Mouse (Mus musculus) midbrain, embryonic 12.5 days (tissue): Measurements from ENCODE around the gene Synj1. TPM values are rescaled to one million over a fixed set of nuclear protein-coding genes. Genes with fewer than 3 reads are reported as not detected.
A peak's percentile ranks its signal among the peaks of the same experiment; 100 is the strongest.

Experiments
- ATAC-seq: fragments of 200-750 bp; cut with Nextera tagmentation; 2 replicates; pipeline ENCODE4 v1.8.0; 2017; ENCODE audit warnings: low read depth, moderate TSS enrichment, moderate library complexity; ENCODE audit not compliant: low FRiP score
- H3K27ac ChIP-seq: fragments of 300-500 bp; sonication (generic); replicated peaks from 2 replicates; pipeline ENCODE4 v1.5.1; 2016; ENCODE audit warnings: mild to moderate bottlenecking
- H3K27me3 ChIP-seq: fragments of 300-500 bp; sonication (generic); 2 replicates; pipeline ENCODE4 v1.6.1; 2016; ENCODE audit warnings: mild to moderate bottlenecking
- H3K36me3 ChIP-seq: fragments of 300-500 bp; sonication (generic); 2 replicates; pipeline ENCODE4 v1.6.1; 2016
- H3K4me1 ChIP-seq: fragments of 300-500 bp; sonication (generic); 2 replicates; pipeline ENCODE4 v1.6.1; 2016
- H3K4me2 ChIP-seq: fragments of 300-500 bp; sonication (generic); replicated peaks from 2 replicates; pipeline ENCODE4 v1.6.1; 2016; ENCODE audit warnings: mild to moderate bottlenecking, moderate library complexity
- H3K4me3 ChIP-seq: fragments of 300-500 bp; sonication (generic); 2 replicates; pipeline ENCODE4 v1.5.1; 2016; ENCODE audit warnings: mild to moderate bottlenecking
- H3K9ac ChIP-seq: fragments of 300-500 bp; sonication (generic); replicated peaks from 2 replicates; pipeline ENCODE4 v1.6.1; 2016; ENCODE audit warnings: mild to moderate bottlenecking, moderate library complexity
- H3K9me3 ChIP-seq: fragments of 300-500 bp; sonication (generic); 2 replicates; pipeline ENCODE4 v1.6.1; 2016; ENCODE audit warnings: mild to moderate bottlenecking
- WGBS: fragments of 180-500 bp; shearing (Covaris S2); methylation state at CpG from one replicate; pipeline ENCODE4 v1.1.7; 2016; 5-methylcytosine and 5-hydroxymethylcytosine counted together
- polyA plus RNA-seq: library from polyadenylated mRNA; unstranded; fragments of >200 nt; fragmentation: Nextera tagmentation; extraction: Ambion mirVana; gene quantifications from 2 replicates; pipeline ENCODE4 v1.2.1, GENCODE M21; 2016

The Synj1 gene
- polyA plus RNA-seq, 1 experiment from 2014 or later = 30.4 TPM

GRCm38 (mm10) chr16:90963866-90964265, 47.2 kb downstream of the Synj1 start:
- 91% methylated on average over 10 of the region's 10 CpGs for WGBS
- Histone ChIP-seq H3K9ac (no peak overlapping the region), H3K4me3 (no peak overlapping the region), H3K9me3 (no peaks in the 10 kb centered on the region), H3K27ac (no peak overlapping the region), H3K36me3 (peaks cover 57% of the 10 kb centered on the region), H3K4me2 (no peak overlapping the region), H3K27me3 (no peaks in the 10 kb centered on the region), H3K4me1 (no peaks in the 10 kb centered on the region)
- ATAC-seq = no peak

- H3K27me3 ChIP-seq = no peaks in the 10 kb centered on the region
- no peak overlapping the region for H3K9ac ChIP-seq
- ATAC-seq = no peak
- 91% methylated on average over 4 of the region's 4 CpGs for WGBS
- peaks cover 53% of the 10 kb centered on the region for H3K36me3 ChIP-seq
- H3K27ac ChIP-seq = no peak overlapping the region
- no peaks in the 10 kb centered on the region for H3K4me1 ChIP-seq
- no peak overlapping the region for H3K4me2 ChIP-seq
- H3K9me3 ChIP-seq = no peaks in the 10 kb centered on the region
- no peak overlapping the region for H3K4me3 ChIP-seq
Observed at GRCm38 (mm10) chr16:90963231-90963630, 47.9 kb downstream of the Synj1 start.

- Histone ChIP-seq H3K27me3 (no peaks in the 10 kb centered on the region), H3K36me3 (peaks cover 38% of the 10 kb centered on the region), H3K4me2 (no peak overlapping the region), H3K4me3 (no peak overlapping the region), H3K9me3 (no peaks in the 10 kb centered on the region), H3K4me1 (no peaks in the 10 kb centered on the region), H3K27ac (no peak overlapping the region), H3K9ac (no peak overlapping the region)
- ATAC-seq = no peak
- 85% methylated on average over 5 of the region's 5 CpGs for WGBS
Observed at GRCm38 (mm10) chr16:90958301-90959085, 52.6 kb downstream of the Synj1 start.

GRCm38 (mm10) chr16:90955494-90955893, 55.6 kb downstream of the Synj1 start:
- 83% methylated on average over 6 of the region's 6 CpGs for WGBS
- Histone ChIP-seq H3K36me3 (peaks cover 41% of the 10 kb centered on the region), H3K4me3 (no peak overlapping the region), H3K27ac (no peak overlapping the region), H3K4me2 (no peak overlapping the region), H3K9ac (no peak overlapping the region), H3K4me1 (no peaks in the 10 kb centered on the region), H3K9me3 (no peaks in the 10 kb centered on the region), H3K27me3 (no peaks in the 10 kb centered on the region)
- no peak for ATAC-seq

GRCm38 (mm10) chr16:90953770-90954169, 57.3 kb downstream of the Synj1 start:
- H3K36me3 ChIP-seq = peaks cover 34% of the 10 kb centered on the region
- H3K27me3 ChIP-seq = no peaks in the 10 kb centered on the region
- no peak overlapping the region for H3K4me2 ChIP-seq
- no peaks in the 10 kb centered on the region for H3K4me1 ChIP-seq
- 94% methylated on average over 6 of the region's 6 CpGs for WGBS
- no peak overlapping the region for H3K27ac ChIP-seq
- no peak overlapping the region for H3K4me3 ChIP-seq
- no peak for ATAC-seq
- H3K9me3 ChIP-seq = no peaks in the 10 kb centered on the region
- no peak overlapping the region for H3K9ac ChIP-seq

- no peak overlapping the region for H3K4me3 ChIP-seq
- H3K4me1 ChIP-seq = no peaks in the 10 kb centered on the region
- H3K4me2 ChIP-seq = no peak overlapping the region
- 94% methylated on average over 9 of the region's 9 CpGs for WGBS
- no peak overlapping the region for H3K9ac ChIP-seq
- H3K27me3 ChIP-seq = no peaks in the 10 kb centered on the region
- H3K36me3 ChIP-seq = peaks cover 34% of the 10 kb centered on the region
- H3K27ac ChIP-seq = no peak overlapping the region
- ATAC-seq = no peak
- H3K9me3 ChIP-seq = no peaks in the 10 kb centered on the region
Observed at GRCm38 (mm10) chr16:90953147-90953546, 58.0 kb downstream of the Synj1 start.

GRCm38 (mm10) chr16:90950354-90950963, 60.6 kb downstream of the Synj1 start:
- no peaks in the 10 kb centered on the region for H3K27me3 ChIP-seq
- no peak overlapping the region for H3K27ac ChIP-seq
- no peak overlapping the region for H3K9ac ChIP-seq
- H3K4me2 ChIP-seq = no peak overlapping the region
- peaks cover 45% of the 10 kb centered on the region for H3K36me3 ChIP-seq
- H3K4me3 ChIP-seq = no peak overlapping the region
- ATAC-seq = no peak
- WGBS = 55% methylated on average over 17 of the region's 17 CpGs
- no peaks in the 10 kb centered on the region for H3K9me3 ChIP-seq
- H3K4me1 ChIP-seq = no peaks in the 10 kb centered on the region

GRCm38 (mm10) chr16:90946977-90947376, 64.1 kb downstream of the Synj1 start:
- H3K36me3 ChIP-seq = peaks cover 50% of the 10 kb centered on the region
- no peak for ATAC-seq
- no peak overlapping the region for H3K4me3 ChIP-seq
- H3K9me3 ChIP-seq = no peaks in the 10 kb centered on the region
- 78% methylated on average over 8 of the region's 8 CpGs for WGBS
- H3K9ac ChIP-seq = no peak overlapping the region
- H3K4me1 ChIP-seq = no peaks in the 10 kb centered on the region
- no peaks in the 10 kb centered on the region for H3K27me3 ChIP-seq
- no peak overlapping the region for H3K27ac ChIP-seq
- H3K4me2 ChIP-seq = no peak overlapping the region

GRCm38 (mm10) chr16:90941246-90941645, 69.9 kb downstream of the Synj1 start:
- H3K9me3 ChIP-seq = no peaks in the 10 kb centered on the region

GRCm38 (mm10) chr16:90934687-90935328, 76.3 kb downstream of the Synj1 start, which contains the start of gene Cfap298:
TSS of gene Cfap298 (minus strand) at chr16:90935114.
- H3K9me3 ChIP-seq = no peaks in the 10 kb centered on the region
- H3K36me3 ChIP-seq = peaks cover 9% of the 10 kb centered on the region
- peak within 1 kb of the TSS; percentile 71 for H3K4me3 ChIP-seq
- no peaks in the 10 kb centered on the region for H3K27me3 ChIP-seq
- peak within 1 kb of the TSS; percentile 70 for H3K9ac ChIP-seq
- H3K4me2 ChIP-seq = peak within 1 kb of the TSS; percentile 87
- WGBS = under 1% methylated on average over 56 of the region's 56 CpGs
- H3K4me1 ChIP-seq = peaks cover 10% of the 10 kb centered on the region
- peak within 1 kb of the TSS; percentile 84 for H3K27ac ChIP-seq
- ATAC-seq = peak; percentile 98

More at GRCm38 (mm10) chr16:90941246-90941645, 69.9 kb downstream of the Synj1 start:
- Histone ChIP-seq H3K4me2 (no peak overlapping the region), H3K27me3 (no peaks in the 10 kb centered on the region), H3K9ac (no peak overlapping the region), H3K27ac (no peak overlapping the region), H3K36me3 (peaks cover 42% of the 10 kb centered on the region), H3K4me1 (no peaks in the 10 kb centered on the region), H3K4me3 (no peak overlapping the region)
- 95% methylated on average over 7 of the region's 7 CpGs for whole genome bisulfite sequencing
- ATAC-seq = no peak

GRCm38 (mm10) chr16:90934193-90934686, 76.9 kb downstream of the Synj1 start:
- Histone ChIP-seq H3K4me1 (peaks cover 10% of the 10 kb centered on the region), H3K9ac (peak overlapping the region; percentile 70), H3K36me3 (peaks cover 9% of the 10 kb centered on the region), H3K9me3 (no peaks in the 10 kb centered on the region), H3K4me2 (peak overlapping the region; percentile 87), H3K27me3 (no peaks in the 10 kb centered on the region), H3K4me3 (peak overlapping the region; percentile 71), H3K27ac (peak overlapping the region; percentile 84)
- peak; percentile 45 for ATAC-seq
- under 1% methylated on average over 38 of the region's 38 CpGs for WGBS
